ENCODE assay signal across 9 mouse cellular contexts in the genomic region with DNA sequence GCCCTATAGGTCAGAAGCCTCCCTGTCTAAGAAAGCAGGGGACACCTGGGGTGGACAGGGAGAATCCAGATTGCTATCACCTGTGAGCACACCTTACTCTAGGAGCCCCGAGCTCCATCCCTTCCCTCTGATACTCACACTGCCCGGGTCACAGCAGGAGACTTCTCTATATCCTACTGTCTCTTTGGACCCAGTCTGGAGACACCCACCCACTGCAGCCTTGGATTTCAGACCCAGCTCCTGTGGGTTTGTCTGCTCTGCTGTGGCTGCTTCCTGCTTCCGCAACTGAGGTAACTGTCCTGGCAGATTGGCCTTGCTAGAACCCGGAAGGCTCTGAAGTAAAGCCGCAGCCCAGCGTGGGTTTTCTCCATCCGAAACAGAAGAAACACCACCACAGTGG. TPM values are rescaled to one million over a fixed set of nuclear protein-coding genes. Genes with fewer than 3 reads are reported as not detected.
DNase-seq lines count a peak whose midpoint lies in the region; ATAC-seq lines count a peak whose summit lies in the region.
"Had no signal": no experiment of that assay in that cellular context is flagged by ENCODE, and none has a peak within 500 bp of the region (broad histone marks: within the 10 kb centered on the region; RNA-seq: fewer than 3 reads in every experiment).

No protein-coding gene starts in this region.

- H3K4me1 ChIP-seq in embryonic facial prominence, embryonic 12.5 days: peaks cover 7% of the 10 kb centered on the region
- H3K4me1 ChIP-seq in hindbrain, embryonic 14.5 days (replicated peaks; ENCODE audit: control insufficient read depth, insufficient read depth, low read length): peaks cover 15% of the 10 kb centered on the region
- peaks cover 5% of the 10 kb centered on the region; the same call in 1 of the 2 replicates for H3K4me1 ChIP-seq in liver, embryonic 13.5 days (replicated peaks)

- H3K4me3 ChIP-seq in embryonic facial prominence, embryonic 12.5 days: peak overlapping the region; percentile 44
- peak overlapping the region; percentile 50 for H3K4me3 ChIP-seq in hindbrain, embryonic 14.5 days (replicated peaks; ENCODE audit: low read length)
- H3K4me3 ChIP-seq in liver, embryonic 13.5 days (replicated peaks): peak overlapping the region; percentile 46; the same call in 1 of the 2 replicates

- H3K36me3 ChIP-seq in embryonic facial prominence, embryonic 12.5 days: no peaks in the 10 kb centered on the region
- no peaks in the 10 kb centered on the region for H3K36me3 ChIP-seq in hindbrain, embryonic 14.5 days (replicated peaks; ENCODE audit: control insufficient read depth, insufficient read depth)
- H3K36me3 ChIP-seq in liver, embryonic 13.5 days: no peaks in the 10 kb centered on the region

- WGBS in embryonic facial prominence, embryonic 12.5 days: 72% methylated on average over 7 of the region's 7 CpGs
- WGBS in hindbrain, embryonic 14.5 days: 80% methylated on average over 7 of the region's 7 CpGs
- 28% methylated on average over 7 of the region's 7 CpGs for WGBS in liver, embryonic 13.5 days (ENCODE audit: insufficient replicate concordance)

- H3K9ac ChIP-seq in embryonic facial prominence, embryonic 12.5 days: no peak overlapping the region
- peak overlapping the region; percentile 59 for H3K9ac ChIP-seq in hindbrain, embryonic 14.5 days
- H3K9ac ChIP-seq in liver, embryonic 13.5 days: no peak overlapping the region

- peaks cover 29% of the 10 kb centered on the region for H3K27me3 ChIP-seq in embryonic facial prominence, embryonic 12.5 days
- peaks cover 5% of the 10 kb centered on the region for H3K27me3 ChIP-seq in hindbrain, embryonic 14.5 days (ENCODE audit: control insufficient read depth, insufficient read depth, low read length)
- H3K27me3 ChIP-seq in liver, embryonic 13.5 days: peaks cover 50% of the 10 kb centered on the region
- H3K27me3 ChIP-seq: Patski had no signal

- peak overlapping the region; percentile 97 for H3K4me2 ChIP-seq in embryonic facial prominence, embryonic 12.5 days (replicated peaks)
- H3K4me2 ChIP-seq in hindbrain, embryonic 14.5 days (replicated peaks): peak overlapping the region; percentile 98
- H3K4me2 ChIP-seq in liver, embryonic 13.5 days: peak overlapping the region; percentile 23; the same call in 1 of the 2 replicates

- ATAC-seq in embryonic facial prominence, embryonic 12.5 days (ENCODE audit: insufficient number of reproducible peaks, insufficient read depth, low FRiP score, low TSS enrichment): no peak
- no peak for ATAC-seq in hindbrain, embryonic 14.5 days (ENCODE audit: low FRiP score)
- ATAC-seq in liver, embryonic 13.5 days (ENCODE audit: low read depth): no peak
- ATAC-seq: Patski had no signal

- DNase-seq in adrenal gland, postnatal 25 days: peak; percentile 3
- no peak for DNase-seq in hindbrain, embryonic 14.5 days (ENCODE audit: low spot score)
- DNase-seq in liver, embryonic 13.5 days: no peak
- DNase-seq in spleen, postnatal 36 days (ENCODE audit: low spot score in 2 of 2): no peak
- no peak for DNase-seq in left cerebral cortex, adult 8-10 months (ENCODE audit: low spot score in 2 of 2)
- DNase-seq in spleen, postnatal 10 days (ENCODE audit: low spot score in 2 of 2): no peak
- DNase-seq in thymus, postnatal 14 days: no peak

- H3K27ac ChIP-seq in embryonic facial prominence, embryonic 12.5 days: no peak overlapping the region
- no peak overlapping the region for H3K27ac ChIP-seq in hindbrain, embryonic 14.5 days
- no peak overlapping the region for H3K27ac ChIP-seq in liver, embryonic 13.5 days

- no peaks in the 10 kb centered on the region for H3K9me3 ChIP-seq in embryonic facial prominence, embryonic 12.5 days
- H3K9me3 ChIP-seq in hindbrain, embryonic 14.5 days (ENCODE audit: control insufficient read depth, low read length): no peaks in the 10 kb centered on the region
- H3K9me3 ChIP-seq in liver, embryonic 13.5 days (replicated peaks): no peaks in the 10 kb centered on the region

RNA-seq across cellular contexts. Expression of gene Galnt18, which starts 1.6 kb away (rescaled TPM):
- 15.8 and 16.9 TPM in 2 replicates for total RNA-seq in adrenal gland, postnatal 25 days (2021)
- polyA plus RNA-seq in embryonic facial prominence, embryonic 12.5 days (2016; fragmentation: Nextera tagmentation; extraction: Ambion mirVana): 12.4 and 12.6 TPM in 2 replicates
- polyA plus RNA-seq in hindbrain, embryonic 14.5 days (2014; fragmentation: Nextera tagmentation; extraction: Ambion mirVana): 10.9 and 14.2 TPM in 2 replicates
- 1.7 and 2.1 TPM in 2 replicates for polyA plus RNA-seq in liver, embryonic 13.5 days (2015; fragmentation: Nextera tagmentation; extraction: Ambion mirVana)
- 10 to 100 TPM; 34.0 to 36.6 (median 35.9) TPM for total RNA-seq in left cerebral cortex, adult 8-10 months (2022)

Comparison
In these comparisons a context has a peak if more than half of its experiments do, and no peak if none do; other contexts are left out.
1. H3K4me2 ChIP-seq: peak in every context shown above with its lines; median percentile 98 in hindbrain, embryonic 14.5 days; 97 in embryonic facial prominence, embryonic 12.5 days; 23 in liver, embryonic 13.5 days.